Mouse (Mus musculus) E14TG2a.4 (cell line): ENCODE data around the gene Tmigd1.
"Not testable (repeated sequence)": the region's sequence is repeated elsewhere in the genome, so short reads cannot be mapped to it uniquely, and the experiment has no call there.

ENCODE experiments used
- H3K27me3 ChIP-seq: 2 replicates; pipeline ENCODE4 v1.6.1; 2014; ENCODE audit warnings: low read length, control low read depth; ENCODE audit not compliant: insufficient read depth
- H3K36me3 ChIP-seq: 2 replicates; pipeline ENCODE4 v1.6.1; 2014; ENCODE audit warnings: low read length, control low read depth; ENCODE audit not compliant: insufficient read depth
- H3K4me1 ChIP-seq: replicated peaks from 2 replicates; pipeline ENCODE4 v1.6.1; 2014; ENCODE audit warnings: low read depth, low read length, control low read depth
- H3K4me3 ChIP-seq: replicated peaks from 2 replicates; pipeline ENCODE4 v1.5.1; 2014; ENCODE audit warnings: mild to moderate bottlenecking, low read length
- H3K9me3 ChIP-seq: 2 replicates; pipeline ENCODE4 v1.6.1; 2014; ENCODE audit warnings: low read length, control low read depth
- CTCF ChIP-seq: conservative IDR thresholded peaks from 2 replicates; pipeline ENCODE4 v1.5.1; 2014; ENCODE audit warnings: low read length
- NANOG ChIP-seq: IDR thresholded peaks from 2 replicates; pipeline ENCODE4 v1.6.1; 2014; ENCODE audit warnings: borderline replicate concordance, low read length, mixed read lengths
- POU5F1 ChIP-seq: IDR thresholded peaks from 2 replicates; pipeline ENCODE4 v1.6.1; 2014; ENCODE audit warnings: low read length, borderline replicate concordance

The Tmigd1 gene

DNA sequence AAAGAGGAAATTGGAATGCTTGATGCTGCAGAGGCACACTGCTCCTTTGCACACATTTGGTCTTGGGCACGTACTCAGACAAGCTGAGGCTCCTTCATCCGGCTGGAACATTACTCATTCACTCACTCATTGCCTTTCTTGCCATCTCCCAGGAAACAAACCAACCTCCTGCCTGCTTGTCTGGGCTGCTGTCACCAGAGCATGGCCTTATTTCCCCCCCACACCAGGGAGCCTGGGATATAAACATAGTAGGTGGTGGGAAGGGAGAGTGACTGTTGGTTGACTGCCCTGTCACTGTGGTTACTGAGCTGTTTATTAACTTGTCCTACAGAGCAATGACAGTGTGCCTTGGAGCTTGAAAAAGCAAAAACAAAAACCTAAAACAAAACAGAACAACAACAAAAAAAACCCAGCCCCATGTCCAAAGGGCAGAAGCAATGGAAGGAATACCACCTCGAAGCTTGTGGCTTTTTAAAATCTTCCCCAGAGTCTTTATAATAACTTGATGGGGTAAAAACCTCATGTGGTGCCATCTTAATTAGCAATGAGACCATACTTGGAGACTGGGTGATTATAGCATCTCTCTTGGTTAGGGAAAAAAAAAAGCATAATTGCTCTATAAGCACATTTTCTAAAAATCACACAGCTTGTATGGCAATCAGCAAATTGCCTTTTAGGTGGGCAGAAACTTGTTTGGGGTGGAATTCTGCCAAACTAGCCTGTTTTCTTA is 9.5 kb downstream of the Tmigd1 start:
- Histone ChIP-seq H3K9me3 (no peaks in the 10 kb centered on the region), H3K4me1 (peaks cover 16% of the 10 kb centered on the region), H3K4me3 (no peak overlapping the region), H3K27me3 (0 out of 2 replicates have a peak, but pooled peaks cover 6% of the 10 kb centered on the region), H3K36me3 (no peaks in the 10 kb centered on the region)
- TF ChIP-seq CTCF (no peak), NANOG (no peak), POU5F1 (no peak)

- TF ChIP-seq NANOG = no peak
- no peak for TF ChIP-seq CTCF
- TF ChIP-seq POU5F1 = no peak
- Histone ChIP-seq H3K9me3 (no peaks in the 10 kb centered on the region), H3K36me3 (no peaks in the 10 kb centered on the region), H3K27me3 (0 out of 2 replicates have a peak, but pooled peaks cover 6% of the 10 kb centered on the region), H3K4me3 (no peak overlapping the region), H3K4me1 (peaks cover 22% of the 10 kb centered on the region)
These were observed 10.1 kb downstream of the Tmigd1 start for GRCm38 (mm10) chr11:76912055-76912395.

DNA sequence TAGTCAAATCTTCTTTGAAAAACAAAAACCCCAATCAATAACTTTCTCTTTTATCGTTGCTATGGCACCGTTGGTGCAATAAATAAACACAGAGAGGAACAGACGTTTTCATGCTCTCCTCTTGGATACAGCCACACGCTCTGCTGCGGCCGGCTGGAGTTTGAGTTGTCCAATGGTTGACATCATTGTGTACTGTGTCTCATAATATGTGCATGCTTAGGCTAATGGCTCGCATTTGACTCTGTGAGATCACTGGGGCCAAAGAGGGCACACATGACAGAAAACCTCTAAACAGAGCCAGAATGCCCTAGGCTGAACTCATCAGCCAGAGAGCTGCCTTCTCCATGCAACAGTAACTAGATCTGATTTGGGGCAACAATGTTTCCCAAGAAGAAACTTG is 12.4 kb downstream of the Tmigd1 start:
- 0 out of 2 replicates have a peak, but pooled peaks cover 6% of the 10 kb centered on the region for H3K27me3 ChIP-seq
- H3K4me1 ChIP-seq = peaks cover 29% of the 10 kb centered on the region
- no peaks in the 10 kb centered on the region for H3K36me3 ChIP-seq
- TF ChIP-seq CTCF (no peak), NANOG (no peak), POU5F1 (no peak)
- no peaks in the 10 kb centered on the region for H3K9me3 ChIP-seq
- H3K4me3 ChIP-seq = no peak overlapping the region

- Histone ChIP-seq H3K4me3 (no peak overlapping the region), H3K27me3 (0 out of 2 replicates have a peak, but pooled peaks cover 3% of the 10 kb centered on the region), H3K9me3 (no peaks in the 10 kb centered on the region), H3K36me3 (no peaks in the 10 kb centered on the region), H3K4me1 (peaks cover 38% of the 10 kb centered on the region)
- TF ChIP-seq CTCF = no peak
- TF ChIP-seq NANOG = no peak
- TF ChIP-seq POU5F1 = no peak
These were observed 14.7 kb downstream of the Tmigd1 start for GRCm38 (mm10) chr11:76916539-76917229.

DNA sequence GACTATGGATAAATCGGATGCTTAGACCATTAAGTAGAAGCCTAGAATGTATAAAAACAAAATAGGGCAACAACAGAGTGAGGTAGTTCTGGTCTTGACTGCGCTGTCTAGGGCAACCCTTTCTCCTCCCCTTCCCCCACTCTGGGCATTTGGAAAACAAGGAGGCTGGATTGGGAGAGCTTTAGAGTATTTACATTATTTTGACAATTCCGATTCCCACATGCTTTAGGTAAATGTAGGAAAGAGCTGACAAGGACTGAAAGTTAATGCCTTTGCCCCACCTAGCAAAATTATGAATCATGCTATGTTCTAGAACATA is 15.2 kb downstream of the Tmigd1 start:
- 0 out of 2 replicates have a peak, but pooled peaks cover 3% of the 10 kb centered on the region for H3K27me3 ChIP-seq
- peaks cover 38% of the 10 kb centered on the region for H3K4me1 ChIP-seq
- no peaks in the 10 kb centered on the region for H3K9me3 ChIP-seq
- no peaks in the 10 kb centered on the region for H3K36me3 ChIP-seq
- TF ChIP-seq CTCF (no peak), POU5F1 (no peak), NANOG (no peak)
- H3K4me3 ChIP-seq = no peak overlapping the region

DNA sequence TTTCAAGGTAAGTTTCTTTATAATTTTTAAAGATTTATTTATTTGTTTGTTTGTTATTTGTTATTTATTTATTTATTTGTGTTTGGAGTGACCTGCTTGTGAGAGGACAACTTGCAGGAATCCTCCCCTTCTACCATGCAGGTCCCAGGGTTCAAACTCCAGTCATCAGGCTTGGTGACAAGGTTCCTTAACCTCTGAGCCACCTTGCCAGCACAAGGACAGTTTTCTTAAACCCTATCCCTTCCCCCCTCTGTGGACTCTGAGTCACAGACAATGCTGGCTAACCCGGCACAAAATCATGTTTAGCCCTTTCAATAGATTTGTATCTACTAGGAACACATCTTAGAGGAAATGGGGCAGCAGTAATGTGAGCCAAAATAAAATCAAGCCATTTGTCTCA is 18.6 kb downstream of the Tmigd1 start:
- Histone ChIP-seq H3K27me3 (peaks cover 3% of the 10 kb centered on the region; the same call in 1 of the 2 replicates), H3K9me3 (no peaks in the 10 kb centered on the region), H3K36me3 (no peaks in the 10 kb centered on the region), H3K4me1 (peaks cover 30% of the 10 kb centered on the region), H3K4me3 (no peak overlapping the region)
- no peak for TF ChIP-seq NANOG
- TF ChIP-seq CTCF = no peak
- no peak for TF ChIP-seq POU5F1

- 0 out of 2 replicates have a peak, but pooled peaks cover 3% of the 10 kb centered on the region for H3K9me3 ChIP-seq
- no peak within 1 kb of the TSS for H3K4me3 ChIP-seq
- no peaks in the 10 kb centered on the region for H3K36me3 ChIP-seq
- peaks cover 12% of the 10 kb centered on the region for H3K27me3 ChIP-seq
- H3K4me1 ChIP-seq = peaks cover 8% of the 10 kb centered on the region; the same call in 1 of the 2 replicates
- no peak for TF ChIP-seq POU5F1
These were observed 22.8 kb downstream of the Tmigd1 start, which contains the start of gene Blmh for GRCm38 (mm10) chr11:76924759-76925236. Gene Blmh, plus strand, starts transcription at chr11:76924809.

DNA sequence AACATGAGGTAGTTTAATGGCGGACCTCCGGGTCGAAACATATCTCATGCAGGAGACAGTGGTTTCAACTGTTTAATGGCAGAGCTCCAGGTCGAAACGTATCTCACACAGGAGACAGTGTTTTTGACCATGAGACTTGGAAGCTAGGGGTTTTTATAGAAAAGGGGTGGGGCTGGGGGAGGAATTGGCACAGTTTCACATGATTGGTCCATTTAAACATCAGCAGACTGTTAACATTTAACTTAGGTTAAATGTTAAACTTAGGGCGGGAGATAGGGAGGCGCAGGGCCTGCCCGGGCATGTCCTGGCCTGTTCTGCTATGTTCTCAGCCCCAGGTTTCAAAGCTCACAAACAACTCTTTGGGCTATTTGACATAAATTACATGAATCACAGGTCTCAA is 26.6 kb downstream of the Tmigd1 start:
- not testable (repeated sequence) for H3K4me1 ChIP-seq, H3K4me3 ChIP-seq, H3K9me3 ChIP-seq, H3K36me3 ChIP-seq
- H3K27me3 ChIP-seq = peaks cover 12% of the 10 kb centered on the region
